Mouse (Mus musculus) liver, embryonic 14 days (tissue): ENCODE measurements around the gene Rad52. TPM values are rescaled to one million over a fixed set of nuclear protein-coding genes. Genes with fewer than 3 reads are reported as not detected.

ENCODE experiments used
- polyA plus RNA-seq: library from polyadenylated mRNA; depleted of rRNA; stranded (reverse); fragments of >200 nt; gene quantifications from 2 replicates; pipeline ENCODE4 v1.2.3, GENCODE M21; 2012; rRNA removed

The Rad52 gene
- 12.6 and 15.0 TPM in 2 replicates for polyA plus RNA-seq

GRCm38 (mm10) chr6:119902204-119903080, at the start of gene Rad52:
Gene Rad52, plus strand, starts transcription at chr6:119902698.

Other genes starting within 250 kb of the Rad52 start
- gene Erc1, start 54.5 kb upstream of the Rad52 start, polyA plus RNA-seq, result 2.0 and 2.3 TPM in 2 replicates
- 49.5 and 56.6 TPM in 2 replicates for gene Wnk1, start 136.0 kb downstream of the Rad52 start, polyA plus RNA-seq
- 0.05 and 0.06 TPM in 2 replicates for gene Ninj2, start 190.7 kb downstream of the Rad52 start, polyA plus RNA-seq